Comparison of ENCODE assay signal across 8 mouse cellular contexts in the genomic region with DNA sequence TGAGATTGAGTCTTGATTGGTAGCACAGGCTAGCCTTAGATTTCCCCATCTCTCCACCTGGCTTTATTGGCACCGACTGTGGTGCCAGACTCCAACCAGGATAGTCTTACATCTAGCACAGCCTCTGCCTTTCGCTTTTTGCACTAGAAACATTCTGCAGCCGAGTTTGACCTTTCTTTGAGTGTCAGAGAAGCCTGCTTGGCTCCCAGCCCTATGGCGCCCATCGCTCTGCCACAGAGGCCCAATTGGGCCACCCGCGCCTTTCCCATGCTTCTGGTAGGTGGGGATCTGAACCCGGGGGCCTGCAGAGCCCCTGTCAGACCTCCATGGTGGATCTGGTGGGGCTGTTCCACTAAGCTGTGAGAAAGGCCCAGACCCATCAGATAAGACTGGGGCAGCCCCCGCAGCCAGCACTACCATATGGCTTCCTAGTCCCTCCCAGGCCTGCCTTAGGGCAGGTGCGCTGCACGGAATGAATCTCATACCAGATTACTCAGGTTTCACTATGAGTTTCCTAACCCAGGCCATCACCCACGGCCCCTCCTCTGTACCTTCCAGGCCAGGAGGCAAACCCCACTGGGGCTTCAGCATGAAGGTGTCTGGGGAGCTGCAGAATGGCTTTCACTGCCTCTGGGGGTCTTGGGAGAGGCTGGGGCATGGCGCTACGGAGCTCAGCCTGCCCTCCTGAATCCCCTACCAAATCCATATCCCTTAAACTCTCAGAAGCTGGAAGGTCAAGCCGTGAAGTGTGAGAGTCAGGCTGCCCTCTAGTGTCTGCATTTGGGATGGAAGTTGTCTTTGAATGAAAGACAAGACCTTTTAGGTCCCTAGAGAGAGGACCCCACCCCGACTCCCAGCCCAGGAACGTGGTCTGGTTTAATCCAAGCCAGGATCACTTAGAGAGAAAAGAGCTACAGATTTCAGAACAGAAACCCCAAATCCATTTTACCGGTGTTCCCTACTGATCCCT. TPM values are rescaled to one million over a fixed set of nuclear protein-coding genes. Genes with fewer than 3 reads are reported as not detected.
DNase-seq lines count a peak whose midpoint lies in the region; ATAC-seq and TF ChIP-seq lines count a peak whose summit lies in the region.

No protein-coding gene starts in this region.

- no peak overlapping the region for H3K27ac ChIP-seq in liver, embryonic 11.5 days (ENCODE audit: low read depth, low read length)
- no peak overlapping the region for H3K27ac ChIP-seq in bone marrow, adult 2 months (ENCODE audit: control insufficient read depth, insufficient read depth, low read depth, low read length, poor library complexity)

- no peak for ATAC-seq in liver, embryonic 11.5 days (replicated peaks; ENCODE audit: low FRiP score)

- no peak overlapping the region for H3K9ac ChIP-seq in liver, embryonic 11.5 days (ENCODE audit: low read depth, low read length)

- WGBS in liver, embryonic 11.5 days: 47% methylated on average over 18 of the region's 18 CpGs
- 50% methylated on average over 18 of the region's 18 CpGs for WGBS in bone marrow, adult 2 months

- 0 out of 2 replicates have a peak, but pooled peaks have one; percentile 23 for TF ChIP-seq CTCF in bone marrow, adult 2 months (IDR thresholded peaks at IDR 0.05; ENCODE audit: control insufficient read depth, insufficient read depth, low read length)

- no peaks in the 10 kb centered on the region for H3K36me3 ChIP-seq in liver, embryonic 11.5 days (ENCODE audit: control insufficient read depth, insufficient read depth, low read length)

- H3K9me3 ChIP-seq in liver, embryonic 11.5 days (ENCODE audit: control insufficient read depth, low read length): no peaks in the 10 kb centered on the region

- H3K4me2 ChIP-seq in liver, embryonic 11.5 days: no peak overlapping the region

- no peak overlapping the region for H3K4me3 ChIP-seq in liver, embryonic 11.5 days (ENCODE audit: low read depth, low read length)
- H3K4me3 ChIP-seq in bone marrow, adult 2 months (replicated peaks; ENCODE audit: control insufficient read depth, low read depth, low read length): no peak overlapping the region

- no peak for TF ChIP-seq POLR2A in bone marrow, adult 2 months (IDR thresholded peaks at IDR 0.05; ENCODE audit: borderline replicate concordance, control insufficient read depth, low read depth, low read length)

- no peaks in the 10 kb centered on the region for H3K27me3 ChIP-seq in liver, embryonic 11.5 days (replicated peaks; ENCODE audit: control insufficient read depth, insufficient read depth, low read length)

- no peaks in the 10 kb centered on the region; the same call in 1 of the 2 replicates for H3K4me1 ChIP-seq in liver, embryonic 11.5 days (replicated peaks; ENCODE audit: control insufficient read depth, insufficient read depth, low read length)
- no peaks in the 10 kb centered on the region for H3K4me1 ChIP-seq in bone marrow, adult 2 months (ENCODE audit: control insufficient read depth, insufficient read depth, low read length)

- peak; percentile 31 to 40 for DNase-seq in cerebellum, adult 18-20 months
- DNase-seq in cerebellum, adult 9-10 months: no peak
- DNase-seq in liver: peak; percentile 25
- DNase-seq in liver, embryonic 11.5 days (ENCODE audit: low spot score): no peak
- peak; percentile 64 for DNase-seq in kidney, postnatal 10 days
- peak; percentile 77 for DNase-seq in retina, postnatal 1 day
- DNase-seq in urinary bladder, adult 2 months (ENCODE audit: low spot score): no peak

RNA-seq across cellular contexts. Expression of gene Slc7a10, which starts 9.5 kb away (rescaled TPM):
- 0.60 and 1.9 TPM in 2 replicates for polyA plus RNA-seq in liver, embryonic 11.5 days (2014; fragmentation: Nextera tagmentation; extraction: Ambion mirVana)
- polyA plus RNA-seq in bone marrow, adult 2 months (2011; ENCODE audit: insufficient read depth, insufficient read length, low replicate concordance, missing spikeins): 1.5 TPM in 1 of 2 replicates, not detected in the other
- 3.7 and 7.7 TPM in 2 replicates for polyA plus RNA-seq in urinary bladder, adult 2 months (2012; rRNA removed)

RNA-seq across cellular contexts. Expression of gene Lrp3, which starts 38.6 kb away (rescaled TPM):
- 2.6 and 3.9 TPM in 2 replicates for polyA plus RNA-seq in liver, embryonic 11.5 days (2014; fragmentation: Nextera tagmentation; extraction: Ambion mirVana)
- polyA plus RNA-seq in bone marrow, adult 2 months (2011; ENCODE audit: insufficient read depth, insufficient read length, low replicate concordance, missing spikeins): not detected in 2 replicates
- 13.3 and 19.3 TPM in 2 replicates for polyA plus RNA-seq in urinary bladder, adult 2 months (2012; rRNA removed)

RNA-seq across cellular contexts. Expression of gene Cebpa, which starts 57.6 kb away (rescaled TPM):
- 6.9 and 8.2 TPM in 2 replicates for polyA plus RNA-seq in liver, embryonic 11.5 days (2014; fragmentation: Nextera tagmentation; extraction: Ambion mirVana)
- 8.9 and 14.2 TPM in 2 replicates for polyA plus RNA-seq in bone marrow, adult 2 months (2011; ENCODE audit: insufficient read depth, insufficient read length, low replicate concordance, missing spikeins)
- polyA plus RNA-seq in urinary bladder, adult 2 months (2012; rRNA removed): 28.5 and 31.0 TPM in 2 replicates

Comparison
In these comparisons a context has a peak if more than half of its experiments do, and no peak if none do; other contexts are left out.
1. DNase-seq: peak in cerebellum, adult 18-20 months (2 of 2), liver (single experiment), kidney, postnatal 10 days (single experiment) and retina, postnatal 1 day (single experiment); none in cerebellum, adult 9-10 months (single experiment), liver, embryonic 11.5 days (single experiment) and urinary bladder, adult 2 months (single experiment).